Mouse (Mus musculus): ENCODE results near the gene Med12l. TPM values are rescaled to one million over a fixed set of nuclear protein-coding genes. Genes with fewer than 3 reads are reported as not detected.

Gene Med12l
- total and polyA plus RNA-seq, 3 experiments = 0.93 to 2.0 (median 1.5) TPM

- in situ Hi-C loops (cut with MboI; ENCODE audit: low pct_ligation_motif_present, low pct_unique_long_range_greater_than_20kb, low sequenced_read_pairs) = no loop called here
- Histone ChIP-seq H3K36me3 (replicated peaks in 1 of 2; ENCODE audit: control insufficient read depth in 1 of 2, insufficient read depth in 1 of 2, low read length in 1 of 2) (no peaks in the 10 kb centered on the region), H3K9ac (ENCODE audit: insufficient read depth, low read depth) (no peak overlapping the region), H3K9me3 (replicated peaks; ENCODE audit: low read length) (no peaks in the 10 kb centered on the region), H3K4me3 (replicated peaks in 1 of 3; ENCODE audit: low read depth in 2 of 3, low read length in 2 of 3, poor library complexity in 1 of 3) (no peak overlapping the region), H3K4me1 (ENCODE audit: control insufficient read depth in 1 of 2, insufficient read depth in 2 of 2) (peaks cover 14 to 59% of the 10 kb centered on the region in 2 experiments), H3K27me3 (replicated peaks) (no peaks in the 10 kb centered on the region), H3K27ac (ENCODE audit: insufficient read depth, low read depth) (no peak overlapping the region), H3K79me2 (replicated peaks; ENCODE audit: control insufficient read depth, extremely low read depth, insufficient read depth, poor library complexity, severe bottlenecking) (no peaks in the 10 kb centered on the region), H3K4me2 (ENCODE audit: insufficient read depth, low read depth, poor library complexity, severe bottlenecking) (no peak overlapping the region)
- dilution Hi-C loops (cut with MboI; ENCODE audit: extremely low pct_ligation_motif_present, extremely low pct_unique_long_range_greater_than_20kb, low sequenced_read_pairs) = no loop called here
- TF ChIP-seq IRF4 (IDR thresholded peaks at IDR 0.05; ENCODE audit: low read depth, low read length) = peak; percentile 69; the same call in 1 of the 2 replicates
- no peak for TF ChIP-seq USF2 (conservative IDR thresholded peaks at IDR 0.05; ENCODE audit: low read depth, low read length)
- TF ChIP-seq JUND (conservative IDR thresholded peaks at IDR 0.05; ENCODE audit: low read depth, low read length) = peak; percentile 64
- TF ChIP-seq MAX (IDR thresholded peaks at IDR 0.05; ENCODE audit: low read length) = no peak
- no peak for TF ChIP-seq E2F4 (IDR thresholded peaks at IDR 0.05; ENCODE audit: insufficient replicate concordance, low read depth, low read length)
- TF ChIP-seq MEF2A (IDR thresholded peaks at IDR 0.05; ENCODE audit: borderline replicate concordance, low read depth, low read length) = peak; percentile 89; the same call in 1 of the 2 replicates
- TF ChIP-seq JUN (IDR thresholded peaks at IDR 0.05; ENCODE audit: insufficient read depth, low read depth, low read length) = peak; percentile 73; the same call in 1 of the 2 replicates
- TF ChIP-seq ETS1 (conservative IDR thresholded peaks at IDR 0.05; ENCODE audit: low read depth, low read length) = 0 out of 2 replicates have a peak, but pooled peaks have one; percentile 36
- TF ChIP-seq EP300 (IDR thresholded peaks at IDR 0.05; ENCODE audit: low read length) = peak; percentile 56; the same call in 1 of the 2 replicates
- DNase-seq (ENCODE audit: extremely low read depth) = no peak
These were observed 216.7 kb downstream of the Med12l start for GRCm38 (mm10) chr3:59222303-59222702.

GRCm38 (mm10) chr3:59225411-59225810 is 219.8 kb downstream of the Med12l start:
- Histone ChIP-seq H3K9ac (ENCODE audit: insufficient read depth, low read depth) (no peak overlapping the region), H3K4me1 (ENCODE audit: control insufficient read depth in 1 of 2, insufficient read depth in 2 of 2) (peaks cover 10 to 65% of the 10 kb centered on the region in 2 experiments), H3K27ac (ENCODE audit: insufficient read depth, low read depth) (0 out of 2 replicates have a peak overlapping the region, but pooled peaks have one; percentile 23), H3K79me2 (replicated peaks; ENCODE audit: control insufficient read depth, extremely low read depth, insufficient read depth, poor library complexity, severe bottlenecking) (no peaks in the 10 kb centered on the region), H3K4me3 (replicated peaks in 1 of 3; ENCODE audit: low read depth in 2 of 3, low read length in 2 of 3, poor library complexity in 1 of 3) (no peak overlapping the region), H3K4me2 (ENCODE audit: insufficient read depth, low read depth, poor library complexity, severe bottlenecking) (peak overlapping the region; percentile 45; the same call in 1 of the 2 replicates), H3K36me3 (replicated peaks in 1 of 2; ENCODE audit: control insufficient read depth in 1 of 2, insufficient read depth in 1 of 2, low read length in 1 of 2) (no peaks in the 10 kb centered on the region), H3K27me3 (replicated peaks) (no peaks in the 10 kb centered on the region), H3K9me3 (replicated peaks; ENCODE audit: low read length) (no peaks in the 10 kb centered on the region)
- DNase-seq (ENCODE audit: extremely low read depth) = peak; percentile 48
- dilution Hi-C loops (cut with MboI; ENCODE audit: extremely low pct_ligation_motif_present, extremely low pct_unique_long_range_greater_than_20kb, low sequenced_read_pairs) (no loop called here), in situ Hi-C loops (cut with MboI; ENCODE audit: low pct_ligation_motif_present, low pct_unique_long_range_greater_than_20kb, low sequenced_read_pairs) (no loop called here)
- no peak for TF ChIP-seq BHLHE40 (IDR thresholded peaks at IDR 0.05; ENCODE audit: low read depth, low read length)
- no peak for TF ChIP-seq POLR2A (IDR thresholded peaks at IDR 0.05; ENCODE audit: low read depth, low read length)
- peak; percentile 90 for TF ChIP-seq EP300 (IDR thresholded peaks at IDR 0.05; ENCODE audit: low read length)
- TF ChIP-seq IRF4 (IDR thresholded peaks at IDR 0.05; ENCODE audit: low read depth, low read length) = peak; percentile 95

GRCm38 (mm10) chr3:59227696-59228095 is 222.1 kb downstream of the Med12l start:
- peaks cover 9 to 53% of the 10 kb centered on the region in 2 experiments for H3K4me1 ChIP-seq (ENCODE audit: control insufficient read depth in 1 of 2, insufficient read depth in 2 of 2)
- H3K79me2 ChIP-seq (replicated peaks; ENCODE audit: control insufficient read depth, extremely low read depth, insufficient read depth, poor library complexity, severe bottlenecking) = no peaks in the 10 kb centered on the region
- no peaks in the 10 kb centered on the region for H3K9me3 ChIP-seq (replicated peaks; ENCODE audit: low read length)
- in situ Hi-C loops (cut with MboI; ENCODE audit: low pct_ligation_motif_present, low pct_unique_long_range_greater_than_20kb, low sequenced_read_pairs) (no loop called here), dilution Hi-C loops (cut with MboI; ENCODE audit: extremely low pct_ligation_motif_present, extremely low pct_unique_long_range_greater_than_20kb, low sequenced_read_pairs) (no loop called here)
- no peak overlapping the region for H3K9ac ChIP-seq (ENCODE audit: insufficient read depth, low read depth)
- H3K36me3 ChIP-seq (replicated peaks in 1 of 2; ENCODE audit: control insufficient read depth in 1 of 2, insufficient read depth in 1 of 2, low read length in 1 of 2) = no peaks in the 10 kb centered on the region
- TF ChIP-seq UBTF (IDR thresholded peaks at IDR 0.05; ENCODE audit: low read depth, low read length) = no peak
- no peak for TF ChIP-seq BHLHE40 (IDR thresholded peaks at IDR 0.05; ENCODE audit: low read depth, low read length)
- no peak for TF ChIP-seq MAX (IDR thresholded peaks at IDR 0.05; ENCODE audit: low read length)
- TF ChIP-seq IRF4 (IDR thresholded peaks at IDR 0.05; ENCODE audit: low read depth, low read length) = no peak
- no peak for TF ChIP-seq MXI1 (IDR thresholded peaks at IDR 0.05; ENCODE audit: low read depth, low read length)
- H3K27me3 ChIP-seq (replicated peaks) = no peaks in the 10 kb centered on the region
- no peak for DNase-seq (ENCODE audit: extremely low read depth)
- no peak overlapping the region for H3K4me2 ChIP-seq (ENCODE audit: insufficient read depth, low read depth, poor library complexity, severe bottlenecking)
- no peak overlapping the region for H3K27ac ChIP-seq (ENCODE audit: insufficient read depth, low read depth)
- H3K4me3 ChIP-seq (replicated peaks in 1 of 3; ENCODE audit: low read depth in 2 of 3, low read length in 2 of 3, poor library complexity in 1 of 3) = no peak overlapping the region
